Mouse (Mus musculus) brain, embryonic 14.5 days (tissue): ENCODE measurements around the gene Zbtb44.

ENCODE experiments used
- CTCF ChIP-seq: fragments of 200-500 bp; IDR thresholded peaks from 2 replicates; pipeline ENCODE4 v1.5.1; 2012; ENCODE audit warnings: inconsistent platforms, mild to moderate bottlenecking, moderate library complexity, borderline replicate concordance; ENCODE audit not compliant: insufficient read depth, insufficient read length; ENCODE audit errors: extremely low read depth
- POLR2A ChIP-seq: fragments of 200-500 bp; IDR thresholded peaks from 2 replicates; pipeline ENCODE4 v1.6.1; 2012; ENCODE audit warnings: mild to moderate bottlenecking, inconsistent platforms, borderline replicate concordance; ENCODE audit not compliant: poor library complexity, insufficient read depth, insufficient read length, severe bottlenecking; ENCODE audit errors: extremely low read depth

DNA sequence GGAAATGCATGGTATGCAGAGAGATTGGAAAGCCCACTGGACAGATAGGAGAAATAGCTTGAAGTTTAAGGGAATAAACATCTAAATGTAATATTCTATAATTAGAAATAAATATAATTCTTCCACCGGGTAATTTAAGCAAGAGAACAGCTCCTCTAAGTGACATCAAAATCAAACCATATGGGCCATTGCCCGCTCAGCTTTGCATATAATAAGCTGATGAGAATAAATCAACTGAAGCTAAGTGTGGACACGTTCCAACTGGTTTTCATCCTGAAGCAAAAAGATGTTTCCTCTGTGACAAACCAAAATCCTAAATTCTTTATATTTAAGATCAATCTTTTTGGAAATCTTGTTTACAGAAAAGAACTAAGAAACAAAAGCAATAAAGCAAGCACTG, 19.7 kb upstream of the Zbtb44 start:
- TF ChIP-seq POLR2A (no peak), CTCF (no peak)
